Mouse (Mus musculus): ENCODE results near the gene Ralgps1.

Ralgps1 gene

DNA sequence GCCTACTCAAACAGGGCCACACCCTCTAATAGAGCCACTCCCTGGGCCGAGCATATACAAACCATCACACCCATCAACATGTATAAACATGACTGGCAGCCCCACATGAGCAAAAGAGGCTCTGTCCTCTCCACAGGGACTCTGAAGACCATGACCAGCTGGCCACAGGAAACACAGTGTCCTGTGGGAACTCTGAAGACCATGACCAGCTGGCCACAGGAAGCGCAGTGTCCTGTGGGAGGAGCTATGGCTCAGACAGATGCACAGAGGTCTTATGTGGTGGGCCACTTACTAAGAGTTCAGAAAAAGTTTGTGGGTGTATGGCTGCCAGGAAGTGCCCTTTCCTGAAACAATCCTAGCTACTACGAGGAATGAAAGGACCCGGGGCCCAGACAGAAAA, 72.4 kb downstream of the Ralgps1 start:
- DNase-seq (ENCODE audit: low read depth, low spot score): no peak

DNA sequence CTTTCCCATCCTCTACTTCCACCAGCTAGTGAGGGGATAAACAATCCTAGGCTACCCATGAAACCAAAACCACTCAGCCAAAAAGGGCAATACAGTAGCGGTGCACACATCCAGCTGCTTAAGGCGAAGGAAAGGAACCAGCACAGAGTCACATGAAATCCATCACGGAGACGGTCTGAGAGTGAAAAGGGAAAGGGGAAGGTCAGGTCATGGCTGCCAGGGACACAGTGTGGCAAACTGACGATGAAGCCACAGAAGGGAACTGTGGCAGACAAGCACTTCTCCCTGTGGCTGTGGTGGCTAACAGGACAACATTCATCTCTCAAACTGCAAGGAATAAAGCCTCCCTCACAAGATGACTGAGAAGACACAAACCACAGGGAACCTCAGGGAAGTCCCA, 76.2 kb downstream of the Ralgps1 start:
- no peak for DNase-seq (ENCODE audit: low read depth, low spot score)
- no peaks in the 10 kb centered on the region for H3K27me3 ChIP-seq (ENCODE audit: control insufficient read depth, insufficient read depth, low read length, poor library complexity, severe bottlenecking)
- H3K36me3 ChIP-seq (ENCODE audit: control insufficient read depth, insufficient read depth, low read length, poor library complexity, severe bottlenecking): no peaks in the 10 kb centered on the region

More for the DNA sequence above, 72.4 kb downstream of the Ralgps1 start:
- Histone ChIP-seq H3K27me3 (ENCODE audit: control insufficient read depth, insufficient read depth, low read length, poor library complexity, severe bottlenecking) (no peaks in the 10 kb centered on the region), H3K36me3 (ENCODE audit: control insufficient read depth, insufficient read depth, low read length, poor library complexity, severe bottlenecking) (no peaks in the 10 kb centered on the region)

DNA sequence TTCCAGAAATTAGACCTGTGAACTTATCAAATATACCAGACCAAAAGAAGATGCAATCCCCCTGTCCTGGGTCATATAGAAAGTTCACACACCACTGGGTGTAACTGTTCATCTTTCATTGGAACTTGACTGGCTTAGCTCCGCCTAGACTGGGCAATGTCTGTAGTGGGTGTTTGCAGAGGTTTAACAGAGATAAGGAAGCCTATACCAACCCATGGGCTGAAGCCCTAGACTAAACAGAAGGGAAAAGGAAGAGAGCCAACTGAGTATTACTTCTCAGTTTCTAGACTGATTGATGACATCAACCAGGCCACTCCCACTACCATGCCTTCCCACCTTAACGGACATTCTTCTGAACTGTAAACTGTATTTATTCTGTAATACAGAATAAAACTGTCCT, 79.2 kb downstream of the Ralgps1 start:
- Histone ChIP-seq H3K27me3 (ENCODE audit: control insufficient read depth, insufficient read depth, low read length, poor library complexity, severe bottlenecking) (no peaks in the 10 kb centered on the region), H3K36me3 (ENCODE audit: control insufficient read depth, insufficient read depth, low read length, poor library complexity, severe bottlenecking) (no peaks in the 10 kb centered on the region)
- no peak for DNase-seq (ENCODE audit: low read depth, low spot score)

DNA sequence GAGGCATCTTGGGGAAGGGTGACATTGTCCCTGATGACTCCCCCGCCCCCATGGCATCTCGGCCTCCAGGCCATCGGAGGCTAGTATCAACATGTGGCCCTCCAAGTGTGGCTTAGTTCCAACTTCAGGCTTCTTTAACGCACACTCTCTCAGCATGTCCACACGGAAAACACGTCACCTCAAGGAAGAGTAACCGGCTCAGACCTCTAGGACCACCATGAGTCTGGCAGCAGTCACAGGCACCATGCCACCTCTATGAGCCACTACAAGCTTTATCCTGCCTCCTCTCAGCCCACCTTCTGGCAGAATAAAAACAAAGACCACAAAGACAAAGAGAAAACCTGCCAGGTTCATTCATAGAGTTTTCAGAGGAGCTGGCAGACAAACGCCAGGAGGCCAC, 80.8 kb downstream of the Ralgps1 start:
- DNase-seq (ENCODE audit: low read depth, low spot score): no peak
- no peaks in the 10 kb centered on the region for H3K27me3 ChIP-seq (ENCODE audit: control insufficient read depth, insufficient read depth, low read length, poor library complexity, severe bottlenecking)
- H3K36me3 ChIP-seq (ENCODE audit: control insufficient read depth, insufficient read depth, low read length, poor library complexity, severe bottlenecking): no peaks in the 10 kb centered on the region

DNA sequence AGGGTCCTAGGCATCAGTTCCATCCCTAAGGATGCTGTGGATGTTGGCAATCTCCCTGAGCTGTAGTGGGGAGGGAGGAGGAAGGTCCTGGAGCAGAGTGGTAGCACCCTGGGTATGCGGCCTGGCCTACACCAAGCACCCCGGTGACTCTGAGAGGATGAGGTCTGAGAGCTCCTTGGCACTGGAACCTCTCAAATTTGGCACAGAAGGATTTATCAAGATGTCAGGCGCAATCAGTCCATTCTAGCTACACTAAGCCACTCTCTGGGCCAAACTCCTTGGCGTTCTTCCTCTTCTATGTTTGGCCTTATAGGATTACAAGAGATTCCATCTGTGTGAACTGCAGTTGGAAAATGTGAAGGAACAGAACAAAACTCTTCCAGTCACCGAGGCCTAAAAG, 82.4 kb downstream of the Ralgps1 start:
- H3K36me3 ChIP-seq (ENCODE audit: control insufficient read depth, insufficient read depth, low read length, poor library complexity, severe bottlenecking): no peaks in the 10 kb centered on the region
- no peaks in the 10 kb centered on the region for H3K27me3 ChIP-seq (ENCODE audit: control insufficient read depth, insufficient read depth, low read length, poor library complexity, severe bottlenecking)
- no peak for DNase-seq (ENCODE audit: low read depth, low spot score)

DNA sequence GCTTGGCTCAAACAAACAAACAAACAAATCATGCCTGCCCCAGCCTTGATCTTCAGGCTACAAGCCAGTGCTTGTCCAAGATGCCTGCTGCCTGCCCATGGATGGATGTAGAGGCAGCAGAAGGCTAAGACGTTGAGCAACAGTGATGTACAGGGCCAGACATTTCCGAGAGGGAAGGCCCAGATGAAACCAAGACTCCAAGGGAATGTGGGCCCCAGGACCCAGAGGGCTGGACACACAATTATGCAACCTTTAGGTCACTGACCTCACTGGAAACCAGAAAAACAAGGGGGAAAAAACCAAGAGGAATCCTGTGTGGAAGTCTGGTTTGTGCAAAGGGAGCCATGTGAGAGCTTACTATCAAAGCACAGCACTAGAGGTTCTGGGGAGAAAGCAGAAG, 87.6 kb downstream of the Ralgps1 start:
- DNase-seq (ENCODE audit: low read depth, low spot score): no peak
- Histone ChIP-seq H3K36me3 (ENCODE audit: control insufficient read depth, insufficient read depth, low read length, poor library complexity, severe bottlenecking) (peaks cover 2% of the 10 kb centered on the region), H3K27me3 (ENCODE audit: control insufficient read depth, insufficient read depth, low read length, poor library complexity, severe bottlenecking) (no peaks in the 10 kb centered on the region)

DNA sequence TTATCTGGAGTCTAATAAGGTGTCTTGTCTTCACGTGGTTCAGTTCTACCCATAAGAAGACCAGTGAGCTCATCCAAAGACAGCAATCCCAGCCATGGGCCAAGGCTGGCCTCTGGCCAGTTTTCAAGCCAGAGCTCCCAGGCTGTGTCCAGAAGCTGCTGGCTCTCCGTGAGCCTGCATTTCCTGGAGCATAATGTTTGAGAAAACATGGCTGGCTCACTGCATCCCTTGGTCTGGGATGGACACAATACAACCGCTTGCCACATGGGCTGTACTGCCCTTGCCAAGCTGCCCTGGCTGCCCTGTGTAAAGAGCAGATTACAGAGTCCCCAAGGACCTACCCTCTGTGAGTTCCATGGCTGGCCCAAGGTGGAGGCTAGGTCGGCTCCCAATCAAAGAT, 88.4 kb downstream of the Ralgps1 start:
- Histone ChIP-seq H3K36me3 (ENCODE audit: control insufficient read depth, insufficient read depth, low read length, poor library complexity, severe bottlenecking) (peaks cover 2% of the 10 kb centered on the region), H3K27me3 (ENCODE audit: control insufficient read depth, insufficient read depth, low read length, poor library complexity, severe bottlenecking) (no peaks in the 10 kb centered on the region)
- no peak for DNase-seq (ENCODE audit: low read depth, low spot score)

DNA sequence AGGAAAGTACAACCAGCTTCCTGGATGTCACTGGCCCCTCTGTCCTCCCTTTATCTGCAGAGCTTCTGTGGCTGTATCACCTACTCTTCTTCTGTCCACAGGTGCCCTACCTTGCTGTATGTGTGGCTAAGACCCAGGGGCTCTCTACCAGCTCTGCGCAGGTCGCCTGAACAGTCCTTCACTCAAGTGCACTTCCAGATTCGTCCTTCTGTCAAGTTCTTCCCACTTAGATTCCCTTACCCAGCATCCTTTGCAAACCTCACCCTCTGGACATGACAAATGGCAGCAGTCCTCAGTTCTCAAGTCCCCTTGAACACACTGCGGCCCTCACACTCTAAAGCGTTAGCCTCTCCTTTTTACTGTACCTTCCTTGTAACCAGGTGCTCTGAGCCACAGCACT, 89.5 kb downstream of the Ralgps1 start:
- no peak for DNase-seq (ENCODE audit: low read depth, low spot score)
- Histone ChIP-seq H3K27me3 (ENCODE audit: control insufficient read depth, insufficient read depth, low read length, poor library complexity, severe bottlenecking) (no peaks in the 10 kb centered on the region), H3K36me3 (ENCODE audit: control insufficient read depth, insufficient read depth, low read length, poor library complexity, severe bottlenecking) (peaks cover 2% of the 10 kb centered on the region)

DNA sequence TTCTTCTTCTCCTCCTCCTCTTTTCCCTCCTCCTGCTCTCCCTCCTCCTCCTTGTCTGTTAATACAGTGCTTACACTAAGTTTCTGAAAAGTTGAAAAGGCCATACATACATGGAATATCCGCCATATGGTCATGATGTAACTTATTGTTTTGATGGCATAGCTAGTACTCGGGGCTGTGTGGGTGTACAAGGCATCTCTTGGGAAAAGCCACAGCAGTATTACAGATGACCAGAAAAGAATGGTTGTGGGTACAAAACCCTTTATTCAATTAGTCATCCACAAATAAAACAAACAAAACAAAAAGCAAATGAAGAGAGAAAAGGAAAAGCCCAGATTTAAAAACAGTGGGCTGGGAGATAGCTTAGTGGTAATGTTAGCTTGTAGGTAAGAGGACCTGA, 90.8 kb downstream of the Ralgps1 start:
- H3K27me3 ChIP-seq (ENCODE audit: control insufficient read depth, insufficient read depth, low read length, poor library complexity, severe bottlenecking): no peaks in the 10 kb centered on the region
- DNase-seq (ENCODE audit: low read depth, low spot score): no peak

DNA sequence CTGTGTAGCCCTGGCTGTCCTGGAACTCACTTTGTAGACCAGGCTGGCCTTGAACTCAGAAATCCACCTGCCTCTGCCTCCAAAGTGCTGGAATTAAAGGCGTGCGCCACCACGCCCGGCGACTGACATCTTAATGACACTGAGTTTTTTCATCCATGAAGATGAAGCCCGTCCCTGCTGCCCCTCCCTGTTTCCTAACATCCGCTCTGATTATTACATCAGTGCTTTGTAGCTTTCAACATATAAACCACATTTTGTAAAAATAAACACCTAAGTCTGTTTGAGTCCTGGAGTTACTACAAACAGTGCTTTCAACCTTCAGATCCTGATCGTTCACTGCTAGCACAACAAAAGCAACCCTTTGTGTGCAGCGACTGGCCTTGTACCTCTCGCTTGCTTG, 91.5 kb downstream of the Ralgps1 start:
- no peak for DNase-seq (ENCODE audit: low read depth, low spot score)
- Histone ChIP-seq H3K27me3 (ENCODE audit: control insufficient read depth, insufficient read depth, low read length, poor library complexity, severe bottlenecking) (no peaks in the 10 kb centered on the region), H3K36me3 (ENCODE audit: control insufficient read depth, insufficient read depth, low read length, poor library complexity, severe bottlenecking) (peaks cover 2% of the 10 kb centered on the region)

More for the DNA sequence above, 90.8 kb downstream of the Ralgps1 start:
- peaks cover 2% of the 10 kb centered on the region for H3K36me3 ChIP-seq (ENCODE audit: control insufficient read depth, insufficient read depth, low read length, poor library complexity, severe bottlenecking)

DNA sequence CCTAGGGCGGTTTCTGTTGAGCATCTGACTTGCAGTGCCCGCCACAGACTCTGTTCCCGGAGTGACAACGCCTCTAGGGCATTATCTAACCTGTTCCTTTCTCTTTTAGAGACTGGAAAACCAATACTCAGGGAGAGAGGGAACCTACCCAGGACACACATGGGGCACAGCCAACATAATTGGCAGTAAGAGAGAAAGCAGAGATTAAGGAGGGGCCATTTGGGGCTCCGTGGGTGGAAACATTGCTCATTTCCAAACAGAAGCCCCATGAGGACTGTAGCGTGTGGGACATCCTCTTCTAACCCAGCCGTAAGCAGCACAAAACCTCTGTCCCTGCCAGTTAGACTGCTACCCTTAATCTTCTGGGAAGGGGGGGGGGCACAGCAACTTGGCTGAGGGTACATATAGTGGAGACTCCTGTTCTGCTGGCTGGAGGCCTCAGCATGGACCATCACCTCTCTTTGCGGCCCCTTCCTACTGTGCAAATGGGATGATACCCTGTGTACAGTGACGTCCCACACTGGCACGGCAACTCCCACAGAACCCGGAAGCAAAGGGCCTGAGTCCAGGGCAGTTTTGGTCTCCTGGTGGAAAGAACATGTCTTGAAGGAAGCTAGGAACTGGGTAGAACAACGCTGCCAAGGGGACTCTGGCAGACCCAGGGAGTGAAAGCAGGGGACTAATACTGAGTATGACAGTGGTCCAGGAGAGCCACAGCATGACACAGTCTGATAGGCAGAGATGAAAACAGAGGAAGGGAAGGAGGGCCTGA, 96.4 kb downstream of the Ralgps1 start:
- DNase-seq (ENCODE audit: low read depth, low spot score): no peak
- no peaks in the 10 kb centered on the region for H3K27me3 ChIP-seq (ENCODE audit: control insufficient read depth, insufficient read depth, low read length, poor library complexity, severe bottlenecking)
- H3K36me3 ChIP-seq (ENCODE audit: control insufficient read depth, insufficient read depth, low read length, poor library complexity, severe bottlenecking): no peaks in the 10 kb centered on the region

DNA sequence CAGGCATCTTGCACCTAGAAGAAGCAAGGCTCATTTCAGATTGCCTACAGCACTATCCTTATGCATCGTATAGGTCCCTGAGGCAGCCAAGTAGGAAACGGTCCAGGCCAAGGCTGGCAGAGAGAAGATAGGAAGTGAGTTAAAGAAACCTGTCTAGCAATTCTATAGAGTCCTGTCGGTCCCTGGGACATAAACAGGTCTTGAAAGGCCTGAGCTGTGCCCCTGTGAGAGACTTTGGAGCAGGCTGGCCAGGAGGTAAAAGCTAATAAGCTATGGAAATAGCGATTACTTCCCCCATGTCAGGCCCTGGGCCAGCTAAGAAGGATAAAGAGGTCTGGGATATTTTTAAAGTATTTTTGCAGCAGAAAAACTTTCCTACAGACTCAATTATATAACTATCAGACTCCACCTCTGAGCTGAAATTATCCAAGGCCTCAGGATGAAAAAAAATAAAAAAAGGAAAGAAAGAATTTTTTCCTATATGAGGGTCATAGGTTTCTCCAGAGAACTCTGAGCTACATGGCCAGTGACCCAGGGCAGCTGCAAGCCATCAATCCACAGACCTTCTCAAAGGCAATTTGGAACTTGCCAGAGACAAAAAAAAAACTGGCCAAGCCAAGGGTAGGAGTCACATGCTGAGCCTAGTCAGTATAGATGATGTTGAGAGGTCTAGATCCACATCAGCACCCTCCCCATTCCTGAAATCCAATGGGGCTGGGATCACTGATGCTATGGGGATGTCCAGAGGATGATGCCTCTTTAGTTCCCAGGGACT, 98.4 kb downstream of the Ralgps1 start:
- Histone ChIP-seq H3K36me3 (ENCODE audit: control insufficient read depth, insufficient read depth, low read length, poor library complexity, severe bottlenecking) (no peaks in the 10 kb centered on the region), H3K27me3 (ENCODE audit: control insufficient read depth, insufficient read depth, low read length, poor library complexity, severe bottlenecking) (no peaks in the 10 kb centered on the region)
- DNase-seq (ENCODE audit: low read depth, low spot score): no peak

DNA sequence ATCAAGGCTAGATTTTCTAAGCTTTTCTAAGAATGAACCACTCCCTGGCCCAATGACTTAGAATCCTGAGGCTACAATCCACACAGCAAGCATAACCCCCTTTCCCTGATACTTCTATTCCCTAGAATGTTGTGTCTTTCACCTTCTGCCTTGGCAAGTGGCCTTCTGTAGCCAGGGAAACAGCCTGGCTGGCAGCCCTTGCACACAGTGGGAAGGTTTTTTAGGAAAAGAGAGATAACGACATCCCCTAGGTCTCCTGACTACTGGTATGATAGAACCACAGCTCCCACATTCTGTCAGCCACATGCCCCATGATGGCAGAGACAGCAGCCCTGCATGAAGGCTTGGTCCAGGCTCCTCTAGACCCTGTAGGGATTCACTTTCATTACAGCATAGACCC, 99.8 kb downstream of the Ralgps1 start:
- H3K36me3 ChIP-seq (ENCODE audit: control insufficient read depth, insufficient read depth, low read length, poor library complexity, severe bottlenecking): no peaks in the 10 kb centered on the region
- no peak for DNase-seq (ENCODE audit: low read depth, low spot score)
- H3K27me3 ChIP-seq (ENCODE audit: control insufficient read depth, insufficient read depth, low read length, poor library complexity, severe bottlenecking): no peaks in the 10 kb centered on the region

DNA sequence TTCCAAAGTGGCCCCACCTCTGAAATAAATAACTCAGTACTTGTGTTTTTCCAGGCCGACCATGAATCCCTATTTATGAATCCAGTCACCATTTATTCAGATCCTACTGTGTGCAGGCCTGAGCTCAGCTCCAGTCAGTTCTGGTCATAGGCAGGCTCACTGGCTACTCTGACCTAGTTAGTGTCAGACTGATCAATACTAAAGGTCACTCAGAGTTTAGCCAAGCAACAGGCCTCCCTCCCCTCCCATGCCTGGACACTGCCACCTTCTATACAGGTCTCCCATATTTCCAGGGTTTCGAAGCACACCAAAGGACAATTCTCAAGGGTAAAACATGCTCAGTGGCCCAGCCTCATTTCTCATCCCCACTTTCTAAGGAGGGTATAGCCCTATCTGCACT, 100.7 kb downstream of the Ralgps1 start:
- H3K36me3 ChIP-seq (ENCODE audit: control insufficient read depth, insufficient read depth, low read length, poor library complexity, severe bottlenecking): no peaks in the 10 kb centered on the region
- no peak for DNase-seq (ENCODE audit: low read depth, low spot score)

DNA sequence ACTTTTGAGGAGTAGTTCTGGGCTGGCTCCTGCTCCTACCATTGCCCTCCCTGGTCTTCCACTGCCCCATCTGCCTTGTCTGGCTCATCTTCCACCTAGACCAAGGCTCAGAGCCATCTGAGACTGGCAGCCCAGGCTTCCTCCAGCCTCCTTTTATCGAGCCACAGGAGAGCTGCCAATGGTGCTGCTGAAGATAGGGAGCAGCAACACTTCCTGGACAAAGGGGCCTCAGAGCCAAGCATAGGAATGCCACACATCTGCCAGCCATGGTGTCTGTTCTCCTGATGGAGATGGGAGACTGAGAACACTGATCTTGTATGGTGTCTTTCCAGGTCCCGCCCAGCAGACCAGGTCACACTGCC, 102.2 kb downstream of the Ralgps1 start:
- Histone ChIP-seq H3K27me3 (ENCODE audit: control insufficient read depth, insufficient read depth, low read length, poor library complexity, severe bottlenecking) (no peaks in the 10 kb centered on the region), H3K36me3 (ENCODE audit: control insufficient read depth, insufficient read depth, low read length, poor library complexity, severe bottlenecking) (peaks cover 2% of the 10 kb centered on the region; the same call in 1 of the 2 replicates)
- DNase-seq (ENCODE audit: low read depth, low spot score): no peak

More for the DNA sequence above, 100.7 kb downstream of the Ralgps1 start:
- H3K27me3 ChIP-seq (ENCODE audit: control insufficient read depth, insufficient read depth, low read length, poor library complexity, severe bottlenecking): no peaks in the 10 kb centered on the region
